Mouse (Mus musculus) megakaryocyte, embryonic 14.5 days (primary cell): ENCODE measurements around the gene Pan3. TPM values are rescaled to one million over a fixed set of nuclear protein-coding genes. Genes with fewer than 3 reads are reported as not detected.
A peak's percentile ranks its signal among the peaks of the same experiment; 100 is the strongest.

Experiments used
- H3K27me3 ChIP-seq: replicated peaks from 2 replicates; pipeline ENCODE3; 2012; ENCODE audit warnings: inconsistent platforms
- H3K36me3 ChIP-seq: replicated peaks from 2 replicates; pipeline ENCODE3; 2012; ENCODE audit warnings: low read length, inconsistent platforms, mixed read lengths
- H3K4me1 ChIP-seq: 2 replicates; pipeline ENCODE4 v1.6.1; 2012; ENCODE audit warnings: inconsistent platforms
- H3K4me3 ChIP-seq: replicated peaks from 2 replicates; pipeline ENCODE3; 2012; ENCODE audit warnings: moderate library complexity, mild to moderate bottlenecking, inconsistent platforms
- H3K9me3 ChIP-seq: 2 replicates; pipeline ENCODE4 v1.6.1; 2012; ENCODE audit warnings: inconsistent platforms
- FLI1 ChIP-seq: IDR thresholded peaks from 2 replicates; pipeline ENCODE4 v1.6.1; 2012; ENCODE audit warnings: low read length, inconsistent platforms, mixed read lengths
- GATA1 ChIP-seq: IDR thresholded peaks from 3 replicates; pipeline ENCODE4 v1.6.1; 2012; ENCODE audit warnings: mixed read lengths, low read length, inconsistent platforms, borderline replicate concordance
- polyA plus RNA-seq: library from polyadenylated mRNA; stranded (reverse); fragments of >175 nt; gene quantifications from 2 replicates; pipeline ENCODE4 v1.2.3, GENCODE M21; 2012; ENCODE audit warnings: low replicate concordance; ENCODE audit not compliant: insufficient read depth

Pan3 gene
- polyA plus RNA-seq, 1 experiment = 1.2 TPM

DNA sequence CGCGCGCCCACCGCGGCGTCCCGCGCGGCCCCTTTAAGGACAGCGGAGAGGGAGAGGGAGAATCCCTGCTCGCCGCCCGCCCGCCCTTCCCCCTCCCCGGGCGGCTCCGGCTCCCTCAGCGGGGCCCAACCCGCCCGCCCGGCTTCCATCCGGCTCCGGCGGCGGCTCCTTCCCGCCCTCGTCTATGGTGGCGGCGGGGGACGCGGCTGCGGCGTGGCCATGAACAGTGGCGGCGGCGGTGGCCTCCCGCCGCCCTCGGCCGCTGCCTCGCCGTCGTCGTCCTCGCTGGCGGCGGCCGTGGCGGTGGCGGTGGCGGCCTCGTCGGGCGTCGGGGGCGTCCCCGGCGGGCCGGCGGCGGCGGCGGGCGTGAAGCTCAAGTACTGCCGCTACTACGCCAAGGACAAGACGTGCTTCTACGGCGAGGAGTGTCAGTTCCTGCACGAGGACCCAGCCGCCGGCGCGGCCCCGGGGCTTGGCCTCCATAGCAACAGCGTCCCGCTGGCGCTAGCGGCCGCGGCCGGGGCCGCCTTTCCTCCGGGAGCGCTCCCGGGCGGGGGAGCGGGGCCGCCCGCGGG, 487 bp downstream of the Pan3 start:
- TF ChIP-seq FLI1 = no peak
- Histone ChIP-seq H3K9me3 (no peaks in the 10 kb centered on the region), H3K36me3 (peaks cover 23% of the 10 kb centered on the region), H3K4me3 (peak overlapping the region; percentile 95), H3K27me3 (no peaks in the 10 kb centered on the region), H3K4me1 (peaks cover 63% of the 10 kb centered on the region)

DNA sequence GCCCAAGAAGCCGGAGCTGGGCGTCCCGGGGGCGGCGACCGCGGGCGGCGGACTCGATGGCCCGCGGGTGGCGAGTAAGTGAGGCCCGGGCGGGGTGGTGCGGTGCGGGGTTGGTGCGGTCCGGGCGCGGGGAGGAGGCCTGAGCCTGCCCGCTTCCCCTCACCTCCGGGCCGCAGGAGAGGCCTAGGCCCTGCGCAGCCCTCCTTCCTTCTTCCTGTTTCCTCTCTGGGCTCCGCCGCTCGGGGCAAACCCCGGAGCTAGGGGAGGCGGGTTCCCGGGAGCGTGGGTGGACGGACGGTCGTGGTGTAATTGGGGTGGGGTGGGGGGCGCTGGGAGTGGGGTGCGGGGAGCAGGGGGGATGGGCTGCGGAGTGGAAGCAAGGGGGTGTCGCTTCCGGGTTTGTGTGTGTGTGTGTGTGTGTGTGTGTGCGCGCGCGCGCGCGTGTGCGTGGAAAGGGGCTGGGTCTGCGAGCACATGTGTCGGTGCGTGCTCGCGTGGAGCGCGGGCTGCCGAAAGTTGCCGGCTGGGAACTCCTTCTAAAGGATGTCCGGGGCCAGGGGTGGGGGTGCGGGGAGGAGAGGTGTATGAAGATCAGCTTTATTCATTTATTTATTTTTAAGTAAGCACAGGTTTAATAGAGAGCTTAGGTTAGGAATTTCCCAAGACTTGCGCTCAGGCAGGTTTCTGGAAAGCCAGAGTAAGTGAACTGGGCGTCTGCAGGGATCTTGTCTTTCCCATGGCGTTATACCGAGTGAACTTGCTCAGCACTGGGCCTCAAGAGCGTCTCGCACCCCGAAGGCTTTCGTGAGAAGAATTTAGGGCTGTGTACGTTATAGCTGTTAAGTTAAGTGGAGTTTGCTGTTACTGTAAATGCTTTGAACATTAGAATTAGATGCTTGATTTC, 1.2 kb downstream of the Pan3 start:
- Histone ChIP-seq H3K27me3 (no peaks in the 10 kb centered on the region), H3K36me3 (peaks cover 27% of the 10 kb centered on the region), H3K4me3 (peak overlapping the region; percentile 95), H3K4me1 (peaks cover 63% of the 10 kb centered on the region), H3K9me3 (no peaks in the 10 kb centered on the region)
- TF ChIP-seq FLI1 (no peak), GATA1 (no peak)

DNA sequence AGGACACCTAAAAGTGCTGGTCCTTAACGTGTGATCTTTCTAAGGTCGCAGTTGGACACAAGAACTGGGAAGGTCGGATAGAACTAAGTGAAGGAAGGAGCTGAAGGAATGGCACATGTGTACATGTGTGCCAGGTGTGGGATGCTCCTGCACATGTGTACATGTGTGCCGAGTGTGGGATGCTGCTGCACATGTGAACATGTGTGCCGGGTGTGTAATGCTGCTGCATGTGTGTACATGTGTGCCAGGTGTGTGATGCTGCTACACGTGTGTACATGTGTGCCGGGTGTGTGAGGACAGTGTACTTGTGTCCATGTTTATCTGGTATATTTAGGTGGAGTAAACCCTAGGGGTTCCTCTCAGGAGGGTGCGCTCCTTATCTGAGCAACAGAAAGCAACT, 3.0 kb downstream of the Pan3 start:
- Histone ChIP-seq H3K27me3 (no peaks in the 10 kb centered on the region), H3K9me3 (no peaks in the 10 kb centered on the region), H3K4me3 (peak overlapping the region; percentile 88), H3K36me3 (peaks cover 34% of the 10 kb centered on the region), H3K4me1 (peaks cover 71% of the 10 kb centered on the region)
- TF ChIP-seq GATA1 (no peak), FLI1 (no peak)

- no peaks in the 10 kb centered on the region for H3K27me3 ChIP-seq
- H3K4me1 ChIP-seq = peaks cover 80% of the 10 kb centered on the region
- peaks cover 52% of the 10 kb centered on the region for H3K36me3 ChIP-seq
- no peak for TF ChIP-seq FLI1
- H3K9me3 ChIP-seq = no peaks in the 10 kb centered on the region
- peak overlapping the region; percentile 10 for H3K4me3 ChIP-seq
Observed at GRCm38 (mm10) chr5:147435224-147435623, 5.3 kb downstream of the Pan3 start.

- Histone ChIP-seq H3K9me3 (no peaks in the 10 kb centered on the region), H3K36me3 (peaks cover 56% of the 10 kb centered on the region), H3K4me1 (peaks cover 85% of the 10 kb centered on the region), H3K4me3 (no peak overlapping the region), H3K27me3 (no peaks in the 10 kb centered on the region)
- no peak for TF ChIP-seq FLI1
- TF ChIP-seq GATA1 = no peak
Observed at GRCm38 (mm10) chr5:147435751-147436150, 5.8 kb downstream of the Pan3 start.

GRCm38 (mm10) chr5:147436491-147436890, 6.5 kb downstream of the Pan3 start:
- TF ChIP-seq FLI1 (no peak), GATA1 (no peak)
- H3K36me3 ChIP-seq = peaks cover 62% of the 10 kb centered on the region
- no peaks in the 10 kb centered on the region for H3K9me3 ChIP-seq
- H3K4me1 ChIP-seq = peaks cover 93% of the 10 kb centered on the region
- no peaks in the 10 kb centered on the region for H3K27me3 ChIP-seq
- no peak overlapping the region for H3K4me3 ChIP-seq

DNA sequence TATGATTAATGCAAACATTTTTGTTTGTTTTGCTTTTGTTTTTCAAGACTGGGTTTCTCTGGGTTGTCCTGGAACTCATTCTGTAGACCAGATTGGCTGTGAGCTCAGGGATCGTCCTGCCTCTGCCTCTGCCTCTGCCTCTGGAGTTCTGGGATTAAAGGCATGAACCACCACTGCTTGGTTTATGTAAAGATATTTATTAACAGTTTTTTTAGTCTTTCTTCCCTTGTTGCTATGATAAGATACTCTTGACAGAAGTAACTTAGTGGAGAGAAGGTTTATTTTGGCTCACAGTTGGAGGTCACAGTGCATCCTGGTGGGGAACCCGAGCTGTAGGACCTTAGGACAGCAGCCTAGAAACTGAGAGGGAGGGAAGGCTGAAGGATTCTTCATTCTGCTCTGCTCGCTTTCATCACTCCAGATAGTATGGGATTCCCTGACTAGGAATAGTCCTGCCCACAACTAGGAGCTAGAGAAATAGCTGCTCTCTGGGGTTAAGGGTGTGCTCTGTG, 11.1 kb downstream of the Pan3 start:
- no peaks in the 10 kb centered on the region for H3K9me3 ChIP-seq
- TF ChIP-seq GATA1 (no peak), FLI1 (no peak)
- H3K36me3 ChIP-seq = peaks cover 52% of the 10 kb centered on the region
- H3K4me1 ChIP-seq = peaks cover 86% of the 10 kb centered on the region
- no peak overlapping the region for H3K4me3 ChIP-seq
- H3K27me3 ChIP-seq = no peaks in the 10 kb centered on the region

GRCm38 (mm10) chr5:147441979-147442378, 12.0 kb downstream of the Pan3 start:
- peaks cover 46% of the 10 kb centered on the region for H3K36me3 ChIP-seq
- no peaks in the 10 kb centered on the region for H3K27me3 ChIP-seq
- TF ChIP-seq GATA1 (no peak), FLI1 (no peak)
- H3K9me3 ChIP-seq = no peaks in the 10 kb centered on the region
- H3K4me1 ChIP-seq = peaks cover 82% of the 10 kb centered on the region
- H3K4me3 ChIP-seq = no peak overlapping the region

GRCm38 (mm10) chr5:147442741-147443140, 12.8 kb downstream of the Pan3 start:
- H3K4me3 ChIP-seq = no peak overlapping the region
- H3K9me3 ChIP-seq = no peaks in the 10 kb centered on the region
- peaks cover 82% of the 10 kb centered on the region for H3K4me1 ChIP-seq
- TF ChIP-seq GATA1 = no peak
- no peak for TF ChIP-seq FLI1
- peaks cover 46% of the 10 kb centered on the region for H3K36me3 ChIP-seq
- no peaks in the 10 kb centered on the region for H3K27me3 ChIP-seq

DNA sequence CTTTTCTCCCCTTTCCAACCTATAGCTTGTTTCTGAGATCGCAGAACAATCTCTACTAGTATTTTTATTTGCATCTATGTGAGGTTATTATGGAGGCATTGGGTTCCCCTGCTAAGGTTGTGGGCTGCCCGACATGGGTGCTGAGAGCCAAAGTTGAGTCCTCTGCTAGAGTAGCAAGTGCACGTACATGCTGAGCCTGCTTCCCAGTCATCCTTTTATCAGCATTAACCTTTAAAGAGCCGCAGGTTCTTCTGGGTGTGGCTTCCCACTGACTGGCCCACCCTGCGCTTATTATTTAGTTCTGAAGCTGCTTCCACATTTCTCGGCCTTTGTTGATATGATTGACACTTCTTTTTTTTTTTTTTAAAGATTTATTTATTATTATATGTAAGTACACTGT, 14.3 kb downstream of the Pan3 start:
- no peak overlapping the region for H3K4me3 ChIP-seq
- no peaks in the 10 kb centered on the region for H3K9me3 ChIP-seq
- peaks cover 82% of the 10 kb centered on the region for H3K4me1 ChIP-seq
- H3K36me3 ChIP-seq = peaks cover 40% of the 10 kb centered on the region
- no peaks in the 10 kb centered on the region for H3K27me3 ChIP-seq
- TF ChIP-seq FLI1 (no peak), GATA1 (no peak)
